Mouse (Mus musculus): ENCODE results near the gene Best2. TPM values are rescaled to one million over a fixed set of nuclear protein-coding genes. Genes with fewer than 3 reads are reported as not detected.

Best2 gene
- not detected in 2 replicates for polyA plus RNA-seq (2012; rRNA removed; ENCODE audit: low replicate concordance)

GRCm38 (mm10) chr8:85014431-85014830 is at the start of gene Best2:
Gene Best2 (minus strand): TSS chr8:85014531.

GRCm38 (mm10) chr8:85059879-85060616 is 45.7 kb upstream of the Best2 start, which contains the start of gene Fbxw9:
Gene Fbxw9 (plus strand): TSS chr8:85060055.

GRCm38 (mm10) chr8:85036718-85037365 is 22.5 kb upstream of the Best2 start, which contains the start of gene Tnpo2:
Gene Tnpo2 (plus strand): TSS chr8:85036915.

GRCm38 (mm10) chr8:85026670-85027515 is 12.6 kb upstream of the Best2 start, which contains the start of gene Trir:
Gene Trir (plus strand): TSS chr8:85026823.

GRCm38 (mm10) chr8:85025098-85025932 is 11.0 kb upstream of the Best2 start, which contains the start of gene Asna1:
Gene Asna1 (minus strand): TSS chr8:85025281.

GRCm38 (mm10) chr8:84990349-84990748 is 24.0 kb downstream of the Best2 start, which contains the start of gene Hook2:
Gene Hook2 (plus strand): TSS chr8:84990603.

GRCm38 (mm10) chr8:84978248-84978940 is 35.9 kb downstream of the Best2 start, which contains the start of gene Junb:
Gene Junb (minus strand): TSS chr8:84978718.

GRCm38 (mm10) chr8:84969241-84970134 is 44.8 kb downstream of the Best2 start, which contains the start of the genes Gm49661, Prdx2 and Rnaseh2a:
Gene Gm49661 (minus strand): TSS chr8:84969433.
Gene Prdx2 (plus strand): TSS chr8:84969587.
Gene Rnaseh2a (minus strand): TSS chr8:84969767.

Other genes with a start within 250 kb of the Best2 start
- gene Nfix, start 214.2 kb downstream of the Best2 start, polyA plus RNA-seq (2012; rRNA removed; ENCODE audit: low replicate concordance), result 59.3 and 122 TPM in 2 replicates
- gene Dand5, start 191.7 kb downstream of the Best2 start, polyA plus RNA-seq (2012; rRNA removed; ENCODE audit: low replicate concordance), result 4.0 TPM in 2 replicates
- 10.2 and 33.6 TPM in 2 replicates for gene Gadd45gip1, start 183.0 kb downstream of the Best2 start, polyA plus RNA-seq (2012; rRNA removed; ENCODE audit: low replicate concordance)
- gene Rad23a, start 173.9 kb downstream of the Best2 start, polyA plus RNA-seq (2012; rRNA removed; ENCODE audit: low replicate concordance), result 104 and 105 TPM in 2 replicates
- gene Calr, start 167.6 kb downstream of the Best2 start, polyA plus RNA-seq (2012; rRNA removed; ENCODE audit: low replicate concordance), result 216 and 341 TPM in 2 replicates
- 43.3 and 77.7 TPM in 2 replicates for gene Farsa, start 157.5 kb downstream of the Best2 start, polyA plus RNA-seq (2012; rRNA removed; ENCODE audit: low replicate concordance)
- 1.1 and 2.7 TPM in 2 replicates for gene Syce2, start 142.4 kb downstream of the Best2 start, polyA plus RNA-seq (2012; rRNA removed; ENCODE audit: low replicate concordance)
- gene Gcdh, start 120.6 kb downstream of the Best2 start, polyA plus RNA-seq (2012; rRNA removed; ENCODE audit: low replicate concordance), result 87.4 and 112 TPM in 2 replicates
- gene Klf1, start 112.6 kb downstream of the Best2 start, polyA plus RNA-seq (2012; rRNA removed; ENCODE audit: low replicate concordance), result 0.22 and 0.30 TPM in 2 replicates
- gene Dnase2a, start 106.0 kb downstream of the Best2 start, polyA plus RNA-seq (2012; rRNA removed; ENCODE audit: low replicate concordance), result 29.4 and 31.5 TPM in 2 replicates
- 0.03 and 0.10 TPM in 2 replicates for gene Mast1, start 77.2 kb downstream of the Best2 start, polyA plus RNA-seq (2012; rRNA removed; ENCODE audit: low replicate concordance)
- gene Rtbdn, start 67.5 kb downstream of the Best2 start, polyA plus RNA-seq (2012; rRNA removed; ENCODE audit: low replicate concordance), result not detected in 2 replicates
- not detected in 2 replicates for gene Gm49661, start 45.1 kb downstream of the Best2 start, polyA plus RNA-seq (2012; rRNA removed; ENCODE audit: low replicate concordance)
- gene Prdx2, start 44.9 kb downstream of the Best2 start, polyA plus RNA-seq (2012; rRNA removed; ENCODE audit: low replicate concordance), result 246 and 252 TPM in 2 replicates
- gene Rnaseh2a, start 44.8 kb downstream of the Best2 start, polyA plus RNA-seq (2012; rRNA removed; ENCODE audit: low replicate concordance), result 38.6 and 47.8 TPM in 2 replicates
- 35.0 and 39.1 TPM in 2 replicates for gene Junb, start 35.8 kb downstream of the Best2 start, polyA plus RNA-seq (2012; rRNA removed; ENCODE audit: low replicate concordance)
- gene Hook2, start 23.9 kb downstream of the Best2 start, polyA plus RNA-seq (2012; rRNA removed; ENCODE audit: low replicate concordance), result 2.5 and 10.6 TPM in 2 replicates
- gene Asna1, start 10.8 kb upstream of the Best2 start, polyA plus RNA-seq (2012; rRNA removed; ENCODE audit: low replicate concordance), result 184 and 205 TPM in 2 replicates
- 61.2 and 143 TPM in 2 replicates for gene Trir, start 12.3 kb upstream of the Best2 start, polyA plus RNA-seq (2012; rRNA removed; ENCODE audit: low replicate concordance)
- gene Tnpo2, start 22.4 kb upstream of the Best2 start, polyA plus RNA-seq (2012; rRNA removed; ENCODE audit: low replicate concordance), result 74.9 and 104 TPM in 2 replicates
- 36.0 and 48.0 TPM in 2 replicates for gene Fbxw9, start 45.5 kb upstream of the Best2 start, polyA plus RNA-seq (2012; rRNA removed; ENCODE audit: low replicate concordance)
- gene Gm5741, start 53.5 kb upstream of the Best2 start, polyA plus RNA-seq (2012; rRNA removed; ENCODE audit: low replicate concordance), result 0.85 TPM in 1 of 2 replicates, not detected in the other
- 31.5 and 54.1 TPM in 2 replicates for gene Dhps, start 57.2 kb upstream of the Best2 start, polyA plus RNA-seq (2012; rRNA removed; ENCODE audit: low replicate concordance)
- gene Wdr83os, start 66.2 kb upstream of the Best2 start, polyA plus RNA-seq (2012; rRNA removed; ENCODE audit: low replicate concordance), result 156 and 164 TPM in 2 replicates
- gene Wdr83, start 66.8 kb upstream of the Best2 start, polyA plus RNA-seq (2012; rRNA removed; ENCODE audit: low replicate concordance), result 33.8 and 37.5 TPM in 2 replicates
- gene Man2b1, start 68.7 kb upstream of the Best2 start, polyA plus RNA-seq (2012; rRNA removed; ENCODE audit: low replicate concordance), result 98.6 and 103 TPM in 2 replicates
- 0.86 and 1.5 TPM in 2 replicates for gene Zfp791, start 108.6 kb upstream of the Best2 start, polyA plus RNA-seq (2012; rRNA removed; ENCODE audit: low replicate concordance)
- not detected in 2 replicates for gene Cks1brt, start 137.4 kb upstream of the Best2 start, polyA plus RNA-seq (2012; rRNA removed; ENCODE audit: low replicate concordance)
- not detected in 2 replicates for gene Olfr371, start 211.5 kb upstream of the Best2 start, polyA plus RNA-seq (2012; rRNA removed; ENCODE audit: low replicate concordance)

All from subcutaneous adipose tissue, adult 2 months (tissue).